Mouse (Mus musculus) thymus, postnatal 10 days (tissue): Measurements from ENCODE around the gene Pdss2.

Experiments used
- DNase-seq, 2 experiments: peaks; one replicate each; pipeline ENCODE4 v3.0.0; 2021; ENCODE audit warnings: low spot score in 2 of 2

The Pdss2 gene

GRCm38 (mm10) chr10:43310781-43311392 is 89.6 kb downstream of the Pdss2 start:
- DNase-seq: no peak

- DNase-seq: no peak
Observed at GRCm38 (mm10) chr10:43312211-43312610, 90.9 kb downstream of the Pdss2 start.

GRCm38 (mm10) chr10:43312658-43313417 is 91.6 kb downstream of the Pdss2 start:
- no peak for DNase-seq

- DNase-seq: no peak
Observed at GRCm38 (mm10) chr10:43315228-43315627, 93.9 kb downstream of the Pdss2 start.

- no peak for DNase-seq
Observed at GRCm38 (mm10) chr10:43317327-43317951, 96.2 kb downstream of the Pdss2 start.

GRCm38 (mm10) chr10:43321019-43321418 is 99.7 kb downstream of the Pdss2 start:
- DNase-seq: no peak

GRCm38 (mm10) chr10:43322446-43323178 is 101.3 kb downstream of the Pdss2 start:
- no peak for DNase-seq

GRCm38 (mm10) chr10:43323386-43323785 is 102.1 kb downstream of the Pdss2 start:
- no peak for DNase-seq

GRCm38 (mm10) chr10:43329813-43330212 is 108.5 kb downstream of the Pdss2 start:
- no peak for DNase-seq

GRCm38 (mm10) chr10:43330691-43331090 is 109.4 kb downstream of the Pdss2 start:
- DNase-seq: peak in 1 of 2 experiments; percentile 10

- no peak for DNase-seq
Observed at GRCm38 (mm10) chr10:43331931-43332701, 110.8 kb downstream of the Pdss2 start.

GRCm38 (mm10) chr10:43335874-43336273 is 114.6 kb downstream of the Pdss2 start:
- no peak for DNase-seq

GRCm38 (mm10) chr10:43337110-43337509 is 115.8 kb downstream of the Pdss2 start:
- no peak for DNase-seq

GRCm38 (mm10) chr10:43339811-43340210 is 118.5 kb downstream of the Pdss2 start:
- no peak for DNase-seq

- no peak for DNase-seq
Observed at GRCm38 (mm10) chr10:43349718-43350117, 128.4 kb downstream of the Pdss2 start.

- DNase-seq: no peak
Observed at GRCm38 (mm10) chr10:43357884-43358283, 136.6 kb downstream of the Pdss2 start.

- DNase-seq: no peak
Observed at GRCm38 (mm10) chr10:43362947-43363346, 141.7 kb downstream of the Pdss2 start.

- no peak for DNase-seq
Observed at GRCm38 (mm10) chr10:43363431-43363851, 142.2 kb downstream of the Pdss2 start.

- DNase-seq: no peak
Observed at GRCm38 (mm10) chr10:43365909-43366308, 144.6 kb downstream of the Pdss2 start.

GRCm38 (mm10) chr10:43368611-43369010 is 147.3 kb downstream of the Pdss2 start:
- no peak for DNase-seq

- DNase-seq: peak in 1 of 2 experiments; percentile 11
Observed at GRCm38 (mm10) chr10:43372315-43372714, 151.0 kb downstream of the Pdss2 start.
